Mouse (Mus musculus) G1E (cell line): ENCODE results near the gene Defb9. TPM values are rescaled to one million over a fixed set of nuclear protein-coding genes. Genes with fewer than 3 reads are reported as not detected.
"Not testable (repeated sequence)": the region's sequence is repeated elsewhere in the genome, so short reads cannot be mapped to it uniquely, and the experiment has no call there.

Experiments used
- ATAC-seq: 2 replicates; pipeline ENCODE4 v1.8.0; 2016; ENCODE audit warnings: mild to moderate bottlenecking; ENCODE audit not compliant: insufficient number of reproducible peaks, poor library complexity, low FRiP score, severe bottlenecking; ENCODE audit errors: extremely low read depth
- DNase-seq: peaks from one replicate; pipeline ENCODE4 v3.0.0; 2012; ENCODE audit warnings: low spot score
- H3K27me3 ChIP-seq: 2 replicates; pipeline ENCODE4 v1.6.1; 2012; ENCODE audit warnings: mild to moderate bottlenecking, low read length, inconsistent platforms; ENCODE audit not compliant: insufficient read depth
- H3K36me3 ChIP-seq: replicated peaks from 2 replicates; pipeline ENCODE3; 2012; ENCODE audit warnings: mild to moderate bottlenecking, inconsistent platforms
- H3K4me1 ChIP-seq: 2 replicates; pipeline ENCODE4 v1.6.1; 2012; ENCODE audit warnings: low read depth, low read length, inconsistent platforms, mixed read lengths; ENCODE audit not compliant: insufficient read depth
- H3K4me3 ChIP-seq: 2 replicates; pipeline ENCODE4 v1.5.1; 2012; ENCODE audit warnings: low read depth, mild to moderate bottlenecking, inconsistent platforms, low read length, moderate library complexity, mixed read lengths
- H3K9me3 ChIP-seq: replicated peaks from 2 replicates; pipeline ENCODE4 v1.6.1; 2012; ENCODE audit warnings: inconsistent platforms
- CTCF ChIP-seq: IDR thresholded peaks from 2 replicates; pipeline ENCODE4 v1.5.1; 2012; ENCODE audit warnings: low read depth, low read length, inconsistent platforms, mixed read lengths
- GATA1 ChIP-seq: IDR thresholded peaks from 2 replicates; pipeline ENCODE4 v1.6.1; 2012; ENCODE audit warnings: borderline replicate concordance, low read length, inconsistent platforms, mixed read lengths
- GATA2 ChIP-seq: IDR thresholded peaks from 2 replicates; pipeline ENCODE4 v1.6.1; 2012; ENCODE audit warnings: low read depth, low read length, inconsistent platforms, borderline replicate concordance
- POLR2AphosphoS5 ChIP-seq: IDR thresholded peaks from 2 replicates; pipeline ENCODE4 v1.6.1; 2012; ENCODE audit warnings: low read depth, low read length, inconsistent platforms; ENCODE audit not compliant: insufficient replicate concordance
- TAL1 ChIP-seq: conservative IDR thresholded peaks from 2 replicates; pipeline ENCODE4 v1.6.1; 2012; ENCODE audit warnings: low read depth, low read length, inconsistent platforms, mixed read lengths
- polyA plus RNA-seq: library from polyadenylated mRNA; stranded (reverse); fragments of >175 nt; gene quantifications from 2 replicates; pipeline ENCODE4 v1.2.3, GENCODE M21; 2012
- total RNA-seq, 2 experiments: library from RNA; stranded (forward) in 1 of 2; stranded (reverse) in 1 of 2; fragments of 200-1000 nt in 1 of 2; fragments of >200 nt in 1 of 2; fragmentation: Nextera tagmentation in 1 of 2; gene quantifications; 2 replicates each; pipeline ENCODE4 v1.2.3; 2014 to 2017

Defb9 gene
- not detected in 2 replicates for total RNA-seq (2014; fragmentation: Nextera tagmentation)
- total RNA-seq (2017) = not detected in 2 replicates
- polyA plus RNA-seq = not detected in 2 replicates

DNA sequence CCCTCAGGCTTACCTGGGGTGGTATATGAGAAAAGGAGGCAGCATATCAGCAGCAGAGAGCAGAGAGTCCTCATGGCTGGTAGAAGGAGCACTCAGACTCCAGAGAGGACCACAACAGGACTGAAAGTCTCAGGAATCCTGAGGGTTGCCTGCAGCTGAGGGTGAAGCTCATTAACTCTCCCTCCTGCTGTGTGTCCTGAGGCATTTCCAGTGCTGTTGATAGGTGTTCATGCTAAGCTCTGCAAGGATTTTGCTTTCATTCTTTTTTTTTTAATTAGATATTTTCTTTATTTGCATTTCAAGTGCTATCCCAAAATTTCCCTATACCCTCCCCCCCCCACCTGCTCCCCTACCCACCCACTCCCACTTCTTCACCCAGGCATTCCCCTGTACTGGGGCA lies at the start of gene Defb9:
Gene Defb9, minus strand, starts transcription at position 101 of the 400 bp plus-strand sequence.
- not testable (repeated sequence) for H3K4me3 ChIP-seq, H3K9me3 ChIP-seq, H3K36me3 ChIP-seq, H3K27me3 ChIP-seq, H3K4me1 ChIP-seq, DNase-seq, ATAC-seq

DNA sequence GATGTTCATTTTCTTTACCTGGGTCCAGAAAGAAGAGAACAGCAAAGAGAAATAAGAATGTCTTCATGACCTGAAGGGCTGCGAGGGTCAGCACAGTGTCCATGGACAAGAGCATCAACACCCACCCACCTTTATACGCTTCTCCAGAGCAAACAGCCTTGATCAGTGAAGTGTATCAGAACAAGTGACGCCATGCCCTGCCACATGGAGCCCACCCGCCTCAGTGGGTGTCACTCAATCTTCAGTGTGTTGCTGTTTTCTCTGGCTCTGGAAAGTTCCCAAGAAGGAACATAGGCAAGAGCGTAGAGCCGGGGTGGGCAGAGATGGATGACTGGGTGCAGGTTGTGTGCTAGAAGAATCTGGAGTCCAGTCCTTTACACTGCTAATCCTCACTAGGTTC lies 47.4 kb upstream of the Defb9 start, which contains the start of gene Defb15:
Gene Defb15, minus strand, starts transcription at position 101 of the 400 bp plus-strand sequence.
- no peaks in the 10 kb centered on the region for H3K4me1 ChIP-seq
- no peak within 1 kb of the TSS for H3K4me3 ChIP-seq
- TF ChIP-seq TAL1 (no peak), POLR2AphosphoS5 (no peak)
- H3K9me3 ChIP-seq = no peaks in the 10 kb centered on the region
- no peaks in the 10 kb centered on the region for H3K36me3 ChIP-seq
- H3K27me3 ChIP-seq = no peaks in the 10 kb centered on the region
- no peak for ATAC-seq
- no peak for DNase-seq

DNA sequence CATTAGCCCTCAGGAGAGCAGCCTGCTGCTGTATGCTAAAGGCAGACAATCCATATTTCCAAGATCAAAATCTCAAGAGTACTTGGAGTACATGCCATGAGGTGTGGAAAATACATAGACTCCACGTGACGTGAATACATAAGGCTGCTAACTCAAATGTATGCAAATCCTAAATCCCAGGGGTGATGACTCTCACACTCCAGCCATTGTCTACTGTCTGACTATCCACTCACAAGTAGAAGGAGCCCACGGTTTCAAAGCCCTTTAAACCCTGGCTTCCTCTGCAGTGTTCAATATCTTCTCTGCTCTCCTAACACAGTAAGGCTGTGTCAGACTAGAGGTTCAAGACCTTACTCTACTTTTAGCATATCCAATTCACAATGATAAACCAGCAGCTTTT lies 45.5 kb upstream of the Defb9 start:
- ATAC-seq, H3K27me3 ChIP-seq, DNase-seq, H3K4me1 ChIP-seq, H3K36me3 ChIP-seq, H3K9me3 ChIP-seq, H3K4me3 ChIP-seq: not testable (repeated sequence)

DNA sequence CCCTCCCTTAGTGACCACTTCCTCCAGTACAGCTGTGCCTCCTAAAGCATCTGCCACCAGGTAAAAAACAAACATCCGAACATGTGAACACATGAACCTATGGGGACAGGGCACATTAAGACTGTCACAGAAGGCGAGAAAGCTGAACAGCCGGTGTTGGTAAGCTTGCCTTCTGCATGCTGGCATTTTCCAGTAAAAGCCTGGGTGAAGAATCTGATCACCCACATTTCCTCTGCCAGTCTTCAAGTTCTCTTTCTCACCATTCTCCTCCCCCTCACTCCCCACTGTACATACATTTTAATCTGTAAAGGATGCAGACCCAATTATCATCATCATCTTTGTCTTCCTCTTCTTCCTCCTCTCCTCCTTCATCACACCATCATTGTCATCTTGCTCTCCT lies 30.4 kb upstream of the Defb9 start:
- Histone ChIP-seq H3K27me3 (peaks cover 6% of the 10 kb centered on the region), H3K4me1 (no peaks in the 10 kb centered on the region), H3K36me3 (no peaks in the 10 kb centered on the region), H3K9me3 (no peaks in the 10 kb centered on the region), H3K4me3 (no peak overlapping the region)
- no peak for TF ChIP-seq CTCF
- TF ChIP-seq GATA2 = no peak
- no peak for TF ChIP-seq POLR2AphosphoS5
- no peak for TF ChIP-seq GATA1
- no peak for TF ChIP-seq TAL1
- ATAC-seq (no peak), DNase-seq (no peak)

DNA sequence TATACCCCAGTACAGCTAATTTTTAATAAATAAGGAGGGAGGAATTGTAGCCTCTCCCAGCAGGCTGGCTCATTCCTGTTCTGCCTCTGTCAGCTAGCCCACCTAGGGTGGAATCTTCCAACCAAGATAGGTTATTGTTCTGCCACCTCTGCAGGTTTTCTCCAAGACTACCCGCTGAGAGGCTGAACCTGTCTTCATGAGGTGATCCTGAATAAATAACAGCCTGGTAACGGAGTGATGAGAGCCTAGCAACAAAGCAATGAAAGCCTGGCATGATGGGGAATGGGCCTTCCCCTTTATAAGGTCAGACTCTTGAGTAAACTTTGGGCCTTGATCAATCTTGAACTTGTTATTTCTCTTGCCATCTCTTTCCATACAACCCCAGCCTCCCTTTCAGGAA lies 27.3 kb upstream of the Defb9 start:
- H3K9me3 ChIP-seq = no peaks in the 10 kb centered on the region
- H3K4me3 ChIP-seq = no peak overlapping the region
- DNase-seq (no peak), ATAC-seq (no peak)
- peaks cover 6% of the 10 kb centered on the region; the same call in 1 of the 2 replicates for H3K27me3 ChIP-seq
- H3K4me1 ChIP-seq = no peaks in the 10 kb centered on the region
- H3K36me3 ChIP-seq = no peaks in the 10 kb centered on the region
- TF ChIP-seq CTCF = no peak

DNA sequence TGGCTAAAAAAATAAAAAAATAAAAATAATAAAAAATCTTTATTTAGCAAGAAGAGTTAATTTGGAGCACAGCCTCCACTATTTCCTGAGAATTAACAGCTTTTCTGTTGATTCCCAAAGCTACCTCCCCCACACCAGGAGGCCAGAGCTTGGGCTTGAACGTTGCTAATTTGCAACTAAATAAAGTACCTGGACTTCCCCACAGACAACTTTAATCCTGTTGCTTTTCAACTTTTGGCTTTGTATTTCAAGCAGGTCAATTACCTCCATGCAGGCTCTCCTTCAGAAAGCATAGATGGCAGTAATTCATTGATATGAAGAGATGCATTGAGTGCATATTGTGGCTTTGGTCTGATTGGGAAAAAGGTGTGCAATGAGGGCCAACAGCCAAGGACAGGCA lies 26.7 kb upstream of the Defb9 start:
- H3K36me3 ChIP-seq = no peaks in the 10 kb centered on the region
- ATAC-seq = no peak
- H3K4me1 ChIP-seq = no peaks in the 10 kb centered on the region
- no peaks in the 10 kb centered on the region for H3K9me3 ChIP-seq
- TF ChIP-seq GATA1 (no peak), POLR2AphosphoS5 (no peak), TAL1 (no peak), CTCF (no peak), GATA2 (no peak)
- no peak overlapping the region for H3K4me3 ChIP-seq
- DNase-seq = no peak
- H3K27me3 ChIP-seq = peaks cover 6% of the 10 kb centered on the region; the same call in 1 of the 2 replicates

DNA sequence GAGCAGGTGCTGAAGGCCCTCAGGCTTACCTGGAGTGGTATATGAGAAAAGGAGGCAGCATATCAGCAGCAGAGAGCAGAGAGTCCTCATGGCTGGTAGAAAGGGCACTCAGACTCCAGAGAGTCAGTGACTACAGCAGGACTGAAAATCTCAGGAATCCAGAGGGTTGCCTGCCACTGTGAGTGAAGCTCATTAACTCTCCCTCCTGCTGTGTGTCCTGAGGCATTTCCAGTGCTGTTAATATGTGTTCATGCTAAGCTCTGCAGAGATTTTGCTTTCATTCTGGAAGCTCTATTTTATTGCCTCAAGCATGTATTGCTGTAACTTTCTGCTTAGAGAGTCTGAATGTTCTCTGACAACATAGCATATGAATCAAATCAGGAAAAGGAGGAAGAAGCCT lies 21.1 kb upstream of the Defb9 start, which contains the start of gene Defb11:
Gene Defb11, minus strand, starts transcription at position 123 of the 400 bp plus-strand sequence.
- H3K27me3 ChIP-seq, H3K36me3 ChIP-seq, H3K4me1 ChIP-seq, DNase-seq, ATAC-seq, H3K9me3 ChIP-seq, H3K4me3 ChIP-seq: not testable (repeated sequence)

DNA sequence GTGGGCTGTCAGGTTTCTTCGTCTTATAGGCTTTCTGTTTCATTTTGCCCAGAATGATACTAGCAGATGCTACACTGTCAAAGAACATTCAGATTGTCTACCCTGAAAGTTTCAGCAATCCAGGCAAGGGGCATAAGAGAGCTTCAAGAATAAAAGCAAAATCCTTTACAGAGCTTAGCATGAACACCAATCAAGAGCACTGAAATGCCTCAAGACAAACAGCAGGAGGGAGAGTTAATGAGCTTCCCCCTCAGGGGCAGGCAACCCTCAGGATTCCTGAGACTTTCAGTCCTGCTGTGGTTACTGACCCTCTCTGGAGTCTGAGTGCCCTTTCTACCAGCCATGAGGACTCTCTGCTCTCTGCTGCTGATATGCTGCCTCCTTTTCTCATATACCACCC lies 26.6 kb downstream of the Defb9 start, which contains the start of gene Defb10:
Gene Defb10, plus strand, starts transcription at position 316 of the 400 bp plus-strand sequence.
- not testable (repeated sequence) for H3K27me3 ChIP-seq, H3K4me3 ChIP-seq, H3K36me3 ChIP-seq, H3K9me3 ChIP-seq, H3K4me1 ChIP-seq, DNase-seq, ATAC-seq

Other genes starting within 250 kb of the Defb9 start
- not detected in 2 replicates for gene Defa17, start 229.6 kb downstream of the Defb9 start, total RNA-seq (2014; fragmentation: Nextera tagmentation)
- gene Defa17, start 229.6 kb downstream of the Defb9 start, total RNA-seq (2017) = not detected in 2 replicates
- gene Defa17, start 229.6 kb downstream of the Defb9 start, polyA plus RNA-seq = not detected in 2 replicates
- gene Defa34, start 219.6 kb downstream of the Defb9 start, total RNA-seq (2014; fragmentation: Nextera tagmentation) = not detected in 2 replicates
- gene Defa34, start 219.6 kb downstream of the Defb9 start, total RNA-seq (2017) = not detected in 2 replicates
- gene Defa34, start 219.6 kb downstream of the Defb9 start, polyA plus RNA-seq = not detected in 2 replicates
- gene AY761184, start 181.8 kb downstream of the Defb9 start, total RNA-seq (2014; fragmentation: Nextera tagmentation) = not detected in 2 replicates
- gene AY761184, start 181.8 kb downstream of the Defb9 start, total RNA-seq (2017) = not detected in 2 replicates
- not detected in 2 replicates for gene AY761184, start 181.8 kb downstream of the Defb9 start, polyA plus RNA-seq
- gene Defa24, start 150.9 kb downstream of the Defb9 start, total RNA-seq (2014; fragmentation: Nextera tagmentation) = not detected in 2 replicates
- gene Defa24, start 150.9 kb downstream of the Defb9 start, total RNA-seq (2017) = not detected in 2 replicates
- gene Defa24, start 150.9 kb downstream of the Defb9 start, polyA plus RNA-seq = not detected in 2 replicates
- gene Defb50, start 61.9 kb downstream of the Defb9 start, total RNA-seq (2014; fragmentation: Nextera tagmentation) = not detected in 2 replicates
- not detected in 2 replicates for gene Defb50, start 61.9 kb downstream of the Defb9 start, total RNA-seq (2017)
- not detected in 2 replicates for gene Defb50, start 61.9 kb downstream of the Defb9 start, polyA plus RNA-seq
- gene Defb2, start 45.5 kb downstream of the Defb9 start, total RNA-seq (2014; fragmentation: Nextera tagmentation) = not detected in 2 replicates
- not detected in 2 replicates for gene Defb2, start 45.5 kb downstream of the Defb9 start, total RNA-seq (2017)
- not detected in 2 replicates for gene Defb2, start 45.5 kb downstream of the Defb9 start, polyA plus RNA-seq
- not detected in 2 replicates for gene Defb10, start 26.5 kb downstream of the Defb9 start, total RNA-seq (2014; fragmentation: Nextera tagmentation)
- not detected in 2 replicates for gene Defb10, start 26.5 kb downstream of the Defb9 start, total RNA-seq (2017)
- gene Defb10, start 26.5 kb downstream of the Defb9 start, polyA plus RNA-seq = not detected in 2 replicates
- not detected in 2 replicates for gene Defb11, start 21.0 kb upstream of the Defb9 start, total RNA-seq (2014; fragmentation: Nextera tagmentation)
- not detected in 2 replicates for gene Defb11, start 21.0 kb upstream of the Defb9 start, total RNA-seq (2017)
- not detected in 2 replicates for gene Defb11, start 21.0 kb upstream of the Defb9 start, polyA plus RNA-seq
- gene Defb15, start 47.3 kb upstream of the Defb9 start, total RNA-seq (2014; fragmentation: Nextera tagmentation) = not detected in 2 replicates
- gene Defb15, start 47.3 kb upstream of the Defb9 start, total RNA-seq (2017) = 0.71 TPM in 1 of 2 replicates, not detected in the other
- gene Defb15, start 47.3 kb upstream of the Defb9 start, polyA plus RNA-seq = not detected in 2 replicates
- gene Defb35, start 52.9 kb upstream of the Defb9 start, total RNA-seq (2014; fragmentation: Nextera tagmentation) = not detected in 2 replicates
- not detected in 2 replicates for gene Defb35, start 52.9 kb upstream of the Defb9 start, total RNA-seq (2017)
- gene Defb35, start 52.9 kb upstream of the Defb9 start, polyA plus RNA-seq = not detected in 2 replicates
- not detected in 2 replicates for gene Defb13, start 61.3 kb upstream of the Defb9 start, total RNA-seq (2014; fragmentation: Nextera tagmentation)
- not detected in 2 replicates for gene Defb13, start 61.3 kb upstream of the Defb9 start, total RNA-seq (2017)
- gene Defb13, start 61.3 kb upstream of the Defb9 start, polyA plus RNA-seq = not detected in 2 replicates
- not detected in 2 replicates for gene Fam90a1a, start 73.3 kb upstream of the Defb9 start, total RNA-seq (2014; fragmentation: Nextera tagmentation)
- gene Fam90a1a, start 73.3 kb upstream of the Defb9 start, total RNA-seq (2017) = 0.17 TPM in 1 of 2 replicates, not detected in the other
- gene Fam90a1a, start 73.3 kb upstream of the Defb9 start, polyA plus RNA-seq = not detected in 2 replicates
- not detected in 2 replicates for gene Ccdc70, start 84.4 kb upstream of the Defb9 start, total RNA-seq (2014; fragmentation: Nextera tagmentation)
- gene Ccdc70, start 84.4 kb upstream of the Defb9 start, total RNA-seq (2017) = not detected in 2 replicates
- not detected in 2 replicates for gene Ccdc70, start 84.4 kb upstream of the Defb9 start, polyA plus RNA-seq
- gene Atp7b, start 174.9 kb upstream of the Defb9 start, total RNA-seq (2014; fragmentation: Nextera tagmentation) = 14.7 and 18.9 TPM in 2 replicates
- 5.9 and 6.6 TPM in 2 replicates for gene Atp7b, start 174.9 kb upstream of the Defb9 start, total RNA-seq (2017)
- gene Atp7b, start 174.9 kb upstream of the Defb9 start, polyA plus RNA-seq = 5.2 and 6.1 TPM in 2 replicates
- 24.4 and 24.7 TPM in 2 replicates for gene Alg11, start 175.3 kb upstream of the Defb9 start, total RNA-seq (2014; fragmentation: Nextera tagmentation)
- gene Alg11, start 175.3 kb upstream of the Defb9 start, total RNA-seq (2017) = 30.0 and 32.5 TPM in 2 replicates
- 0.86 TPM in 2 replicates for gene Alg11, start 175.3 kb upstream of the Defb9 start, polyA plus RNA-seq
- not detected in 2 replicates for gene Nek5, start 239.6 kb upstream of the Defb9 start, total RNA-seq (2014; fragmentation: Nextera tagmentation)
- 0.16 TPM in 1 of 2 replicates, not detected in the other for gene Nek5, start 239.6 kb upstream of the Defb9 start, total RNA-seq (2017)
- not detected in 2 replicates for gene Nek5, start 239.6 kb upstream of the Defb9 start, polyA plus RNA-seq